Mouse (Mus musculus): ENCODE results near the gene Ap2a2.

DNA sequence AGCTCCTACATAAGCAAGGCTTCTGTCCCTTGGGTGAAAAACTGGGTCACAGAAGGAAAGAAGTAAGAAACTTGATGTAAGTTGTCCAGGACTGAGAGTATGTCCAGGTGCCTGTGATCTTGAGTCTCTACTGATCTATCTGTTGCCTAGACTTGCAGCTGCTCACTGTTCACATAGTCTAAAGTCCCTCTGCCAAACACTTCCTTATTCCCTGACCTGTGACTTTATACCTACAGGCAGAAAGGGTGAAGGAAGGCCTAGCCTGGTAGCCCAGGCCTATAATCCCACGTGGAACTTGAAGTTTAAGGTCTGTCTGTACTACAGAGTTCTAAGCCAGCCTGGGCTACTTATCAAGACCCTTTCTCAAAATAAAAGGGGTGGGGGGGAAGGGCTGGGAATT lies 26.4 kb upstream of the Ap2a2 start:
- no peak for TF ChIP-seq CHD2 (IDR thresholded peaks at IDR 0.05; ENCODE audit: low read depth, low read length)
- TF ChIP-seq HCFC1 (IDR thresholded peaks at IDR 0.05; ENCODE audit: borderline replicate concordance, insufficient read depth, low read length): no peak
- TF ChIP-seq MAFK (IDR thresholded peaks at IDR 0.05; ENCODE audit: insufficient read depth, low read depth, low read length): no peak

Data from ES-E14 (cell line).